Mouse (Mus musculus): ENCODE results near the gene Rev1.

The Rev1 gene

GRCm38 (mm10) chr1:38129501-38130267, at the start of gene Rev1:
Rev1 (minus strand) TSS chr1:38129801.
- DNase-seq (ENCODE audit: low read depth, low spot score), result peak; percentile 89

- no peak for DNase-seq (ENCODE audit: low read depth, low spot score)
Observed at GRCm38 (mm10) chr1:38178929-38179328, 49.3 kb upstream of the Rev1 start.

- no peak for DNase-seq (ENCODE audit: low read depth, low spot score)
Observed at GRCm38 (mm10) chr1:38176077-38176476, 46.5 kb upstream of the Rev1 start.

GRCm38 (mm10) chr1:38171874-38172273, 42.3 kb upstream of the Rev1 start:
- DNase-seq (ENCODE audit: low read depth, low spot score), result no peak

GRCm38 (mm10) chr1:38165696-38166095, 36.1 kb upstream of the Rev1 start:
- no peak for DNase-seq (ENCODE audit: low read depth, low spot score)

GRCm38 (mm10) chr1:38150086-38150485, 20.5 kb upstream of the Rev1 start:
- no peak for DNase-seq (ENCODE audit: low read depth, low spot score)

- DNase-seq (ENCODE audit: low read depth, low spot score), result no peak
Observed at GRCm38 (mm10) chr1:38146008-38146407, 16.4 kb upstream of the Rev1 start.

GRCm38 (mm10) chr1:38141371-38141770, 11.8 kb upstream of the Rev1 start:
- no peak for DNase-seq (ENCODE audit: low read depth, low spot score)

GRCm38 (mm10) chr1:38140911-38141310, 11.3 kb upstream of the Rev1 start:
- DNase-seq (ENCODE audit: low read depth, low spot score), result no peak

GRCm38 (mm10) chr1:38139396-38139795, 9.8 kb upstream of the Rev1 start:
- DNase-seq (ENCODE audit: low read depth, low spot score), result no peak

- DNase-seq (ENCODE audit: low read depth, low spot score), result no peak
Observed at GRCm38 (mm10) chr1:38132942-38133341, 3.3 kb upstream of the Rev1 start.

- no peak for DNase-seq (ENCODE audit: low read depth, low spot score)
Observed at GRCm38 (mm10) chr1:38130715-38131483, 1.3 kb upstream of the Rev1 start.

GRCm38 (mm10) chr1:38128919-38129436, 623 bp downstream of the Rev1 start:
- DNase-seq (ENCODE audit: low read depth, low spot score), result peak; percentile 34

- DNase-seq (ENCODE audit: low read depth, low spot score), result no peak
Observed at GRCm38 (mm10) chr1:38127036-38127435, 2.6 kb downstream of the Rev1 start.

GRCm38 (mm10) chr1:38126426-38126825, 3.2 kb downstream of the Rev1 start:
- DNase-seq (ENCODE audit: low read depth, low spot score), result no peak

GRCm38 (mm10) chr1:38124261-38124660, 5.3 kb downstream of the Rev1 start:
- no peak for DNase-seq (ENCODE audit: low read depth, low spot score)

GRCm38 (mm10) chr1:38120877-38121276, 8.7 kb downstream of the Rev1 start:
- no peak for DNase-seq (ENCODE audit: low read depth, low spot score)

- no peak for DNase-seq (ENCODE audit: low read depth, low spot score)
Observed at GRCm38 (mm10) chr1:38118624-38119023, 11.0 kb downstream of the Rev1 start.

GRCm38 (mm10) chr1:38109786-38110185, 19.8 kb downstream of the Rev1 start:
- no peak for DNase-seq (ENCODE audit: low read depth, low spot score)

- DNase-seq (ENCODE audit: low read depth, low spot score), result no peak
Observed at GRCm38 (mm10) chr1:38103813-38104212, 25.8 kb downstream of the Rev1 start.

- no peak for DNase-seq (ENCODE audit: low read depth, low spot score)
Observed at GRCm38 (mm10) chr1:38103214-38103613, 26.4 kb downstream of the Rev1 start.

GRCm38 (mm10) chr1:38081316-38081715, 48.3 kb downstream of the Rev1 start:
- DNase-seq (ENCODE audit: low read depth, low spot score), result no peak

GRCm38 (mm10) chr1:38071326-38071725, 58.3 kb downstream of the Rev1 start:
- no peak for DNase-seq (ENCODE audit: low read depth, low spot score)

Measured in retina, postnatal 7 days (tissue).